Mouse (Mus musculus): Measurements from ENCODE around the gene Gadd45g.

Gadd45g gene

DNA sequence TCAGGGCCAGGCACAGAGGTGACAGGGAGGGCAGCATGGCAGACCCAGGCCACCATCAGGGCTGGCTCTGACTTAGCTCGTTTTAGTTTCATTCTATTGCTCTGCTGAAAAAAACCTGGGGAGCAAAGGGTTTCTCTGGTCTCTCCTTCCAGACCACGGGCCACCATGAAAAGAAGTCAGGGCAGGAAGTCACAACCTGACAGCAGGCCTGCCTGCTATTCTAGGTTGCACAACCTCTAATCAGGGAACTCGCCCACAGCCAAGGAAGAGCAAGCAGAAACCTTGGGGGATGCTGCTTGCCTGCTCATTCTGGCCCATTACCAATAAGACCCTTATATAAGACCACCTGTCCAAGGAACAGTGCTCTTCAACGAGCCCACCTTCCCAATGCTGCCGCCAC lies 9.1 kb downstream of the Gadd45g start:
- no peak for DNase-seq

DNA sequence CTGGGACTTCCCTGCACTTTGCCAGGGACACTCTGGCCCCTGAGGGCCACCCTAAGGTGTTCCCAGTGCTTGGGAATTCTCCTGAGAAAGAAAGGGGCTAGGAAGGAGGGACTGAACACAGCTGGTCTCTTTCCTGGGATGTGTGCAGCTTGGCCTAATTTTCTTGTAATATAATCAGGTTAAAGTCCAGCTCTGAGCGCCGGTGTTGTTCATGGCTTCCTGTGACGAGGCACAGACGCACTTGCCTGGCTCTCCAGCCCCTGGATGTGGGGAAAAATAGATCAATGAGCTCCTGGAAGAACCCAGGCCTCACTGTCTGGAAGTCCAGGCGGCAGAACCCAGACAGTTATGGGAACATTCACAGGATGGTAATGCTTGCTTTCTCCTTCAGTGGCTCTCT lies 10.7 kb downstream of the Gadd45g start:
- DNase-seq, result no peak

- DNase-seq, result no peak
Observed at GRCm38 (mm10) chr13:51858475-51858874, 12.0 kb downstream of the Gadd45g start.

GRCm38 (mm10) chr13:51859174-51859573 lies 12.7 kb downstream of the Gadd45g start:
- DNase-seq, result no peak

DNA sequence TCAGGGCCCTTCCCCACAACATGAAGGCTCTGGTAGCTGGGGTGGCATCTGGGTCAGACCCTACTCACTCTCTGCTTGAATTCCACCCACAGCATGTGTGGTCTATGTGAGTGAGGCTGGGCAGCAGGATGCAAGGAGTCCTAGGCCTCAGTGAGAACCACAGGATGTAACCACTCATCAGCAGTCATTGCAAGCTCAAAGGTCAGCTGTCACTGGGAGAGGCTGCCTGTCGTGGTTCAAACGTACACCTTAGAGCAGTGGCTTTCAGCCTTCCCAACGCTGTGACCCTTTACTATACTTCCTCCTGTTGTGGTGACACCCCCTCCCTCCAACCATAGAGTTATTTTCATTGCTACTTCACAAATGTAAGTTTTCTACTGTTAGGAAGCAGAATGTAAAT lies 13.3 kb downstream of the Gadd45g start:
- no peak for DNase-seq

- DNase-seq, result no peak
Observed at GRCm38 (mm10) chr13:51862750-51863149, 16.3 kb downstream of the Gadd45g start.

GRCm38 (mm10) chr13:51866151-51866659 lies 19.7 kb downstream of the Gadd45g start:
- peak; percentile 54 to 61 for DNase-seq

- peak; percentile 27 to 50 for DNase-seq
Observed at GRCm38 (mm10) chr13:51868491-51869128, 22.1 kb downstream of the Gadd45g start.

GRCm38 (mm10) chr13:51869129-51869491 lies 22.6 kb downstream of the Gadd45g start:
- no peak for DNase-seq

DNA sequence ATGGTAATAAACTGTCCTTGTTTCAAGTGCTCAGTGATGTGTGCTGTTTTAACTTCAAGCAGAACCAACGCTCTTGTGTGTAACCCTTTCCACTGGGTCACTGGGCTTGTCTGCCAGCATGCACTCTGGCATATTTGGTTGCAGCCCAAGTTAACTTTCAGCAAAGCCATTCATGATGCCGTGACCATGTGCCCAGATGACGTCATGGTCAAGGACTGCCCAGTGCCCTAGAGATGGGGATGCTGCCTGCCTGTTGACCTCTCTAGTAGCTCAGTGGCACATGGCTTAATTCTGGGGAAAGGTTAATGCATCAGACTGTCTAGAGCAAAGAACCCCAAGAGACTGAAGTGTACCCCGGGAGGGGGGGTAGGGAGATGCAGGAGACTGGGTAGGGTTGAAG lies 24.7 kb downstream of the Gadd45g start:
- no peak for DNase-seq

DNA sequence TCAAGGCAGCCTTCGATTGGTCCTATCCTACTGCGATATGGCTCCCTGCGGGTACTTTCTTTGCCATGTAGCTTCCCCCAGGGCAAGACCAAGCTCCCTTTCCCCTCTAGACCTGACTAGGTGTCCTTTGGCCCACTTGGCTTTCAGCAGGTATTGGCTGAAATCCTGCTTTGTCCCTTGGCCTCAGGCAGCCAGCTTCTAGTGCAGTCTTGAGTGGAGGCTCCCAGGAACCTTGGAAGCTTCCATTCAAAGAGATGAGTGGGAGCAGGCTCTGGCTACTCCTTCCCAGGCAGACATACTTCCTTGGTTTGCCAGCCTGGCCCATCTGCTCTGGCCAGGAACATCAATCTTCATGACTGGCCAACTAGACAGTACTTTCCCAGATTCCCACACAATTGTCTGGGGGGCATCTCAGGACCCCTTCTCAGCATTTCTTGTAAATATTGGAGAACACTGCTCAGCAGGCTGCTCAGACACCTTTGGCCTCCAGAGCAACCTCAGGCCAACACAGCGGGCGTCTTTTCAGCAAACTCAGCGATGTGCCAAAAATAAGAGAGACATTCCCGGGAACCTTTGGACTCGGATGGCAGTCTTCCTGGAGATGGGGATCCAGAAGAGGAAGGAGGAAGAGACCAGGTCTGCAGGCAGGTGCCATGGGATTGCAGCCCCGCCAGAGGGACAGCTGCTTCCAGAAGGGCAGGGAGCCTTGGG lies 25.9 kb downstream of the Gadd45g start:
- peak; percentile 38 to 45 for DNase-seq

- DNase-seq, result no peak
Observed at GRCm38 (mm10) chr13:51872963-51873514, 26.6 kb downstream of the Gadd45g start.

DNA sequence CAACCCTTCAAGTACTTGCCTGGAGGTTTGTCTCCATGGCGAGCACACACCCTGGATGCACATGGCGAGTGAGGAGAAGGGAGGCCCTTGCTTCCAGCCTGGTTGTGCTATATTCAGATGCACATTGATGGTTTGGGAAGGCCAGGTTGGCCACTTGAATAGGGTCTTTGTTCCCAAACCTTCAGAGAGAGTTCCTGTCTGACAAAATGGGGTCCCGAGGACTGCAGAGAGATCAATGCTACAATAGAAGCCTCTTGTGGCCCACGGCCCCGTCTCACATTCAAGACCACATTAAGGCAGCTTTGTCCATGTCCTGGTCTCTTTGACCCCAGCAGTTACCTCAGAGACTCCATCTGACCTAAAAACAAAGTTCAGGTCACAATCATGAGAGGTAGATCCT lies 27.3 kb downstream of the Gadd45g start:
- DNase-seq, result no peak

- DNase-seq, result no peak
Observed at GRCm38 (mm10) chr13:51876131-51876530, 29.7 kb downstream of the Gadd45g start.

GRCm38 (mm10) chr13:51878806-51879205 lies 32.3 kb downstream of the Gadd45g start:
- no peak for DNase-seq

- DNase-seq, result no peak
Observed at GRCm38 (mm10) chr13:51879571-51879970, 33.1 kb downstream of the Gadd45g start.

DNA sequence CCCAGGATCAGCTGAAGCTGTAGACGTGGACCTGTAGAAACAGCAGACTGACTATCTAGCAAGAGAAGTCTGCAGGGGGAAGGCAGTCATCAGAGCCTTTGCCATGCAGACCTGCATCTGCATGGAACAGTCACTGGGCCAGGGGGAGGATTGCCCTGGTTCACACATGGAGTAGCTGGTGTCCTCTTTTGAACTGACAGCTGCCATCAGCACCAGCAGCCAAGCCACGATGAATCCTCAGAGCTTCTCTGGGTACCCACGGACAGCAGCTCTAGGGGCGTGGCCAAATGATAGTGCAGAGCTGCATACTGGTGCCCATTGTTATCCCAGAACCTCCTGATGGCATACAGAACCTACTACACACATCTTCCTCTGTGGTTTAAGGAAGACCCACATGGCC lies 33.5 kb downstream of the Gadd45g start:
- DNase-seq, result peak in 1 of 2 experiments; percentile 8

GRCm38 (mm10) chr13:51881271-51882128 lies 35.0 kb downstream of the Gadd45g start:
- peak in 1 of 2 experiments; percentile 28 for DNase-seq

DNA sequence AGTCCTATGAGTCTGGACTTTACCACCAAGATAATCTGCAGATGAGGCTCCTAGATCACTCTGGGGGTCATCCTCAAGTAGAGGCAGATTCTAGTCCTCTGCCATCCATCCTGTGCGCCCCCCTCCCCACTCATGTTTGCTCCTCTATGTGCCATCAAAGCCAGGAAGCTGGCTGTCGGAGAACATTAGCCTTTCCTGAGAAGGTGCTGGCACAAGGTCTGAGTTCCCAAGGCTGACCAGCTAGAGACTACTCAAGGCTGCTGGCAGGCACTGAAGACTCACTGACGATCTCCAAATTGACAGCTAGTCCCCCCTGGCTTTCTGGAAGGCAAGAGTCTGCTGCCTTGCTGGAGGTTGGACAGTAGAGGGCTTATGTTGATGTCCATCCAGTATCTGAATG lies 35.7 kb downstream of the Gadd45g start:
- peak; percentile 46 to 54 for DNase-seq

GRCm38 (mm10) chr13:51884250-51884649 lies 37.8 kb downstream of the Gadd45g start:
- no peak for DNase-seq

DNA sequence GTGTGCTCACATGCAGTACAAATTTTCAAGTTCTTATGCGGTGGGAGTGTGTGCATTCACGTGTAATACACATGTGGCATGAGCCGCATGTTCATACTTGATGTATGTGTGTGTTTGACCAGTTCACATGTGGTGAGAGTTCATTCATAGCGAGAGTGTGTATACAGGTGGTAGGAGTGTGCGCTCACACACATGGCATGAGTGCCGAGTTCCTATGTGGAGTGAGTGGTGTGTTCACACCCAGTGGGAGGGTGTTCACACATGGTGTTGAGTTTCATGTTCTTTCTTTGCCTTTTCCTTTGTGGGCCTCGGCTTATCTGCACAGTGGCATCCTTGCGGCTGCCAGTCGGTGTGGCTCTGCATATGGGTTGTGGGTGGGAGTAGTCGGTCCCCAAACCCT lies 39.1 kb downstream of the Gadd45g start:
- no peak for DNase-seq

DNA sequence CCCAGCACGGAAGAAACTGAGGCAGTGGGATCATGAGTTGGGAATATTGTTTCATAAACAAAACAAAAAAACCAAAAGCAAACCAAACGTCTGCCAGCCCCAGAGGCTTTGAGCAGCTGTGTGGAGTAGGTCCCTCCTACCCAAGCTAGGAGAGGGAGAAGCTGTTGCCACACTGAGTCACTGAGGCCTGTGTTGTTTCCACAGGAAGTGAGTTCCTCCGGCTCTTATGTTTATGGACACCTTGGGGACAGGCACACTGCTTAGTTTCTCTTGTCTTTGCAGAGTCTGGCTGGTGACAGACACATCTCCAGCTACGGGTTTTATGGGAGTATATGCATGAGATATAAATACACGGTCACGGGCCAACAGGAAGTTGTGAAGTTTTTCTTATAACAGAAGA lies 39.6 kb downstream of the Gadd45g start:
- no peak for DNase-seq

DNA sequence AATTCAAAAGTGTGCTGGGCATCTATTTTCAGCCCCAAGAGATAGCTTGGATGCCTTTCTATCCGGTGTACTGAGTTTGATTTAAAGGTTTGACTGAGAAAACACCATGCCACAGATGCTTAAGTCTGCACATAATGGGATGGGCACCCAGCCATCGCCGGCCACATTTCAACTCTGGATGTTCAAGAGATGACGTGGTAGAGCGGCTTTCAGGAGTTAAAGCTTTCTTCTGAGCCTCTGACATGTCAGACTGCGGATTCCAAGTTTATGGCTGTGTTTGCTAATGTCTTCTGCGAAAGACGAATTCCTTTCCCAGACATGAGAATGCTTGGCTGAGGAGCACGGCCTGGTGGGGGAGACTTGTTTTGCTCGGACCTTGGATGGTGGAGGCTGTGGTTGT lies 40.2 kb downstream of the Gadd45g start:
- peak in 1 of 2 experiments; percentile 44 for DNase-seq
